ENCODE assay signal across 13 mouse cellular contexts in the genomic region with DNA sequence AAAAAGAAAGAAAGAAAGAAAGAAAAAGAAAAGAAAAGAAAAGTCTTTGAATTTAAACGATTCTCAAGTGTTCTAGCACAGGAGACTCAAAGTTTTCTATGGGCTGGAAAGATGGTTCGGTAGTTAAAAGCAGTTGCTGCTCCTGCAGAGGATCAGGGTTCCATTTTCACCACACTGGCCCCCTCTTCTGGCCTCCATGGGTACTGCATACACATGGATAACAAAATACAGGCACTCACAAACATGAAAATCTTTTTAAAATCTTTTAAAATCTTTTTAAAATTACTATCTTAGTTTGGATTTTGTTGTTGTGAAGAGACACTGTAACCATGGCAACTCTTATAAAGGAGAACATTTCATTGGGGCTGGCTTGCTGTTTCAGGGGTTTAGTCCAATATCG. TPM values are rescaled to one million over a fixed set of nuclear protein-coding genes. Genes with fewer than 3 reads are reported as not detected.
A peak's percentile ranks its signal among the peaks of the same experiment; 100 is the strongest.
DNase-seq lines count a peak whose midpoint lies in the region; ATAC-seq and TF ChIP-seq lines count a peak whose summit lies in the region.
"Had no signal": no experiment of that assay in that cellular context is flagged by ENCODE, and none has a peak within 500 bp of the region (broad histone marks: within the 10 kb centered on the region; RNA-seq: fewer than 3 reads in every experiment).

No protein-coding gene starts in this region.

- DNase-seq in 3T3-L1 (ENCODE audit: low read depth, low spot score) = peak; percentile 27
- peak; percentile 31 for DNase-seq in CD4-positive helper T cell, adult 2 months (ENCODE audit: low read depth, low spot score)
- DNase-seq in embryonic facial prominence, embryonic 10.5 days (ENCODE audit: low spot score) = peak; percentile 40
- no peak for DNase-seq in T-cell, adult 2 months (ENCODE audit: low spot score)
- no peak for DNase-seq in frontal cortex, postnatal 14 days (ENCODE audit: low spot score in 2 of 2)
- DNase-seq in gastrocnemius, postnatal 36 days = no peak
- DNase-seq: heart, postnatal 14 days; thymus, postnatal 36 days had no signal

- no peak for ATAC-seq in intestine, postnatal 0 days
- ATAC-seq in intestine, embryonic 15.5 days = no peak
- ATAC-seq: forebrain, embryonic 15.5 days had no signal

- H3K36me3 ChIP-seq in intestine, postnatal 0 days (ENCODE audit: control insufficient read depth, insufficient read depth) = no peaks in the 10 kb centered on the region
- H3K36me3 ChIP-seq in intestine, embryonic 15.5 days = no peaks in the 10 kb centered on the region
- H3K36me3 ChIP-seq in embryonic facial prominence, embryonic 10.5 days (replicated peaks) = no peaks in the 10 kb centered on the region
- H3K36me3 ChIP-seq: forebrain, embryonic 15.5 days; limb, embryonic 15.5 days had no signal

- H3K4me1 ChIP-seq in intestine, postnatal 0 days (replicated peaks; ENCODE audit: control insufficient read depth, insufficient read depth, low read length) = no peaks in the 10 kb centered on the region
- peaks cover 5% of the 10 kb centered on the region; the same call in 1 of the 2 replicates for H3K4me1 ChIP-seq in intestine, embryonic 15.5 days (replicated peaks)
- peaks cover 17% of the 10 kb centered on the region for H3K4me1 ChIP-seq in embryonic facial prominence, embryonic 10.5 days

- no peak overlapping the region for H3K9ac ChIP-seq in intestine, postnatal 0 days (ENCODE audit: low read depth, low read length)
- H3K9ac ChIP-seq in intestine, embryonic 15.5 days = no peak overlapping the region
- H3K9ac ChIP-seq: forebrain, embryonic 15.5 days; limb, embryonic 15.5 days had no signal

- intact Hi-C loops in gastrocnemius, postnatal 36 days (cut with DNase I) = no loop called here

- no peak overlapping the region for H3K4me2 ChIP-seq in intestine, postnatal 0 days (replicated peaks; ENCODE audit: low read depth)
- no peak overlapping the region for H3K4me2 ChIP-seq in intestine, embryonic 15.5 days (replicated peaks)
- H3K4me2 ChIP-seq: forebrain, embryonic 15.5 days; limb, embryonic 15.5 days had no signal

- WGBS in intestine, postnatal 0 days = 81% methylated on average over 3 of the region's 3 CpGs
- WGBS in intestine, embryonic 15.5 days = 68% methylated on average over 3 of the region's 3 CpGs
- 67% methylated on average over 3 of the region's 3 CpGs for WGBS in embryonic facial prominence, embryonic 10.5 days

- H3K9me3 ChIP-seq in intestine, postnatal 0 days (ENCODE audit: control insufficient read depth) = no peaks in the 10 kb centered on the region
- H3K9me3 ChIP-seq in intestine, embryonic 15.5 days = no peaks in the 10 kb centered on the region
- H3K9me3 ChIP-seq in embryonic facial prominence, embryonic 10.5 days = peaks cover 2% of the 10 kb centered on the region; the same call in 1 of the 2 replicates
- H3K9me3 ChIP-seq: forebrain, embryonic 15.5 days; limb, embryonic 15.5 days had no signal

- no peak overlapping the region for H3K27ac ChIP-seq in intestine, postnatal 0 days (ENCODE audit: low read depth, low read length)
- H3K27ac ChIP-seq in intestine, embryonic 15.5 days = no peak overlapping the region
- H3K27ac ChIP-seq in embryonic facial prominence, embryonic 10.5 days (replicated peaks) = no peak overlapping the region
- H3K27ac ChIP-seq: forebrain, embryonic 15.5 days; limb, embryonic 15.5 days had no signal

- no peak overlapping the region for H3K4me3 ChIP-seq in intestine, postnatal 0 days (ENCODE audit: low read depth, low read length)
- H3K4me3 ChIP-seq in intestine, embryonic 15.5 days (replicated peaks) = no peak overlapping the region
- no peak overlapping the region for H3K4me3 ChIP-seq in embryonic facial prominence, embryonic 10.5 days
- H3K4me3 ChIP-seq: forebrain, embryonic 15.5 days; limb, embryonic 15.5 days had no signal

- peak; percentile 40 for TF ChIP-seq CTCF in intestine, postnatal 0 days (IDR thresholded peaks at IDR 0.05; ENCODE audit: low read depth)

- no peaks in the 10 kb centered on the region for H3K27me3 ChIP-seq in intestine, postnatal 0 days (replicated peaks; ENCODE audit: control insufficient read depth, insufficient read depth, low read length)
- H3K27me3 ChIP-seq in intestine, embryonic 15.5 days (replicated peaks) = no peaks in the 10 kb centered on the region
- H3K27me3 ChIP-seq in embryonic facial prominence, embryonic 10.5 days (replicated peaks; ENCODE audit: low read depth, poor library complexity, severe bottlenecking) = no peaks in the 10 kb centered on the region
- H3K27me3 ChIP-seq: forebrain, embryonic 15.5 days; limb, embryonic 15.5 days had no signal

RNA-seq across cellular contexts. Expression of a gene that starts 15.0 kb away (rescaled TPM):
- polyA plus RNA-seq in intestine, postnatal 0 days (2015; fragmentation: Nextera tagmentation; extraction: Ambion mirVana) = 1.6 and 2.1 TPM in 2 replicates
- polyA plus RNA-seq in intestine, embryonic 15.5 days (2015; fragmentation: Nextera tagmentation; extraction: Ambion mirVana) = 4.0 and 5.1 TPM in 2 replicates
- 10.5 and 10.6 TPM in 2 replicates for polyA plus RNA-seq in embryonic facial prominence, embryonic 10.5 days (2016; fragmentation: Nextera tagmentation; extraction: Ambion mirVana)
- total RNA-seq in gastrocnemius, postnatal 36 days (2021) = 1 to 10 TPM; 7.8 to 9.2 TPM
- total RNA-seq: monocyte, adult 5-6 weeks had no signal

RNA-seq across cellular contexts. Expression of a gene that starts 44.1 kb away (rescaled TPM):
- 0.34 and 0.42 TPM in 2 replicates for polyA plus RNA-seq in intestine, postnatal 0 days (2015; fragmentation: Nextera tagmentation; extraction: Ambion mirVana)
- 1.6 and 1.7 TPM in 2 replicates for polyA plus RNA-seq in intestine, embryonic 15.5 days (2015; fragmentation: Nextera tagmentation; extraction: Ambion mirVana)
- polyA plus RNA-seq in embryonic facial prominence, embryonic 10.5 days (2016; fragmentation: Nextera tagmentation; extraction: Ambion mirVana) = 0.53 and 0.69 TPM in 2 replicates
- under 1 TPM; 0.51 to 0.69 TPM for total RNA-seq in gastrocnemius, postnatal 36 days (2021)
- total RNA-seq: monocyte, adult 5-6 weeks had no signal

Comparison
In these comparisons a context has a peak if more than half of its experiments do, and no peak if none do; other contexts are left out.
1. DNase-seq: peak in 3T3-L1 (single experiment), CD4-positive helper T cell, adult 2 months (single experiment) and embryonic facial prominence, embryonic 10.5 days (single experiment); none in T-cell, adult 2 months (single experiment), frontal cortex, postnatal 14 days (0 of 2) and gastrocnemius, postnatal 36 days (0 of 2).